Mouse (Mus musculus) MEL (cell line): ENCODE data around the gene Cadm4. TPM values are rescaled to one million over a fixed set of nuclear protein-coding genes. Genes with fewer than 3 reads are reported as not detected.
"Not testable (repeated sequence)": the region's sequence is repeated elsewhere in the genome, so short reads cannot be mapped to it uniquely, and the experiment has no call there.

Experiments
- DNase-seq: peaks from one replicate; pipeline ENCODE4 v3.0.0; 2011; ENCODE audit warnings: low read depth, low spot score
- H3K27ac ChIP-seq: 2 replicates; pipeline ENCODE4 v1.5.1; 2012; ENCODE audit warnings: low read depth, mild to moderate bottlenecking, control low read depth, low read length, moderate library complexity; ENCODE audit not compliant: control insufficient read depth
- H3K27me3 ChIP-seq, 2 experiments: fragments of 150-350 bp in 1 of 2; sonication (generic) in 1 of 2; 2 replicates each; pipeline ENCODE4 v1.6.1; 2012; ENCODE audit warnings: low read length in 2 of 2, mild to moderate bottlenecking in 2 of 2, improper control_type of control experiment in 1 of 2, moderate library complexity in 1 of 2; ENCODE audit not compliant: insufficient read depth in 2 of 2, control insufficient read depth in 1 of 2
- H3K36me3 ChIP-seq, 2 experiments: 2 replicates each; pipeline ENCODE4 v1.6.1; 2012 to 2014; ENCODE audit warnings: low read length in 2 of 2, improper control_type of control experiment in 1 of 2, inconsistent platforms in 1 of 2, mild to moderate bottlenecking in 1 of 2; ENCODE audit not compliant: insufficient read depth in 2 of 2, control insufficient read depth in 1 of 2
- H3K4me1 ChIP-seq, 2 experiments: fragments of 150-350 bp in 1 of 2; sonication (generic) in 1 of 2; 2 replicates each; pipeline ENCODE4 v1.6.1; 2012; ENCODE audit warnings: low read length in 2 of 2, improper control_type of control experiment in 1 of 2, mild to moderate bottlenecking in 1 of 2; ENCODE audit not compliant: insufficient read depth in 2 of 2, control insufficient read depth in 1 of 2
- H3K4me3 ChIP-seq, 2 experiments: fragments of 150-350 bp in 1 of 2; sonication (generic) in 1 of 2; 2 replicates each; pipeline ENCODE4 v1.5.1; 2012; ENCODE audit warnings: low read depth in 2 of 2, low read length in 2 of 2, mild to moderate bottlenecking in 2 of 2, moderate library complexity in 2 of 2, control low read depth in 1 of 2, improper control_type of control experiment in 1 of 2; ENCODE audit not compliant: control insufficient read depth in 1 of 2, insufficient read depth in 1 of 2
- H3K79me2 ChIP-seq: 2 replicates; pipeline ENCODE4 v1.6.1; 2012; ENCODE audit warnings: mild to moderate bottlenecking, low read length, moderate library complexity; ENCODE audit not compliant: control insufficient read depth, poor library complexity, insufficient read depth
- H3K9ac ChIP-seq: 2 replicates; pipeline ENCODE4 v1.6.1; 2012; ENCODE audit warnings: low read depth, mild to moderate bottlenecking, control low read depth, low read length, moderate library complexity; ENCODE audit not compliant: control insufficient read depth, poor library complexity, severe bottlenecking
- H3K9me3 ChIP-seq: fragments of 150-350 bp; sonication (generic); replicated peaks from 2 replicates; pipeline ENCODE4 v1.6.1; 2012; ENCODE audit warnings: mild to moderate bottlenecking, low read length, improper control_type of control experiment, moderate library complexity; ENCODE audit not compliant: insufficient read depth
- CHD1 ChIP-seq: IDR thresholded peaks from 2 replicates; pipeline ENCODE4 v1.6.1; 2012; ENCODE audit warnings: low read depth, mild to moderate bottlenecking, inconsistent platforms, low read length, improper control_type of control experiment
- CHD2 ChIP-seq: IDR thresholded peaks from 2 replicates; pipeline ENCODE4 v1.6.1; 2011; ENCODE audit warnings: low read length, improper control_type of control experiment
- CTCF ChIP-seq, 3 experiments: IDR thresholded peaks in 2 of 3; conservative IDR thresholded peaks in 1 of 3; 2 replicates each; pipeline ENCODE4 v1.5.1; 2011 to 2012; ENCODE audit warnings: low read length in 3 of 3, low read depth in 2 of 3, mild to moderate bottlenecking in 2 of 3, improper control_type of control experiment in 1 of 3, inconsistent platforms in 1 of 3, mixed read lengths in 1 of 3, moderate library complexity in 1 of 3; ENCODE audit not compliant: control insufficient read depth in 1 of 3, insufficient read depth in 1 of 3, poor library complexity in 1 of 3, severe bottlenecking in 1 of 3
- E2F4 ChIP-seq: IDR thresholded peaks from 2 replicates; pipeline ENCODE4 v1.6.1; 2011; ENCODE audit warnings: low read depth, low read length, improper control_type of control experiment, borderline replicate concordance
- EP300 ChIP-seq, 2 experiments: IDR thresholded peaks; 2 replicates each; pipeline ENCODE4 v1.6.1; 2011; ENCODE audit warnings: improper control_type of control experiment in 2 of 2, low read length in 2 of 2, low read depth in 1 of 2, mild to moderate bottlenecking in 1 of 2
- ETS1 ChIP-seq: IDR thresholded peaks from 2 replicates; pipeline ENCODE4 v1.6.1; 2012; ENCODE audit warnings: low read depth, mild to moderate bottlenecking, inconsistent platforms, low read length, improper control_type of control experiment, moderate library complexity
- GABPA ChIP-seq: IDR thresholded peaks from 2 replicates; pipeline ENCODE4 v1.6.1; 2012; ENCODE audit warnings: low read depth, mild to moderate bottlenecking, inconsistent platforms, low read length, improper control_type of control experiment, moderate library complexity
- HCFC1 ChIP-seq: IDR thresholded peaks from 2 replicates; pipeline ENCODE4 v1.6.1; 2012; ENCODE audit warnings: low read depth, mild to moderate bottlenecking, inconsistent platforms, low read length, improper control_type of control experiment, moderate library complexity
- MAFK ChIP-seq: IDR thresholded peaks from 2 replicates; pipeline ENCODE4 v1.6.1; 2011; ENCODE audit warnings: low read depth, mild to moderate bottlenecking, low read length, improper control_type of control experiment, borderline replicate concordance
- MAZ ChIP-seq: IDR thresholded peaks from 2 replicates; pipeline ENCODE4 v1.6.1; 2012; ENCODE audit warnings: low read depth, mild to moderate bottlenecking, inconsistent platforms, low read length, improper control_type of control experiment
- MXI1 ChIP-seq: IDR thresholded peaks from 2 replicates; pipeline ENCODE4 v1.6.1; 2011; ENCODE audit warnings: mild to moderate bottlenecking, low read depth, low read length, improper control_type of control experiment
- NELFE ChIP-seq: IDR thresholded peaks from 2 replicates; pipeline ENCODE4 v1.6.1; 2011; ENCODE audit warnings: low read depth, low read length, improper control_type of control experiment
- NRF1 ChIP-seq: IDR thresholded peaks from 2 replicates; pipeline ENCODE4 v1.6.1; 2014; ENCODE audit warnings: low read depth, mild to moderate bottlenecking, inconsistent platforms, low read length, improper control_type of control experiment, moderate library complexity; ENCODE audit not compliant: poor library complexity, insufficient read depth, severe bottlenecking
- POLR2A ChIP-seq, 2 experiments: IDR thresholded peaks; 2 replicates each; pipeline ENCODE4 v1.6.1; 2011 to 2012; ENCODE audit warnings: low read length in 2 of 2, mild to moderate bottlenecking in 2 of 2, control low read depth in 1 of 2, improper control_type of control experiment in 1 of 2, low read depth in 1 of 2, moderate library complexity in 1 of 2; ENCODE audit not compliant: control insufficient read depth in 1 of 2, insufficient read depth in 1 of 2, poor library complexity in 1 of 2
- POLR2AphosphoS5 ChIP-seq: IDR thresholded peaks from 2 replicates; pipeline ENCODE4 v1.6.1; 2012; ENCODE audit warnings: low read depth, borderline replicate concordance, mild to moderate bottlenecking, inconsistent platforms, low read length, moderate library complexity, mixed read lengths
- RAD21 ChIP-seq: IDR thresholded peaks from 2 replicates; pipeline ENCODE4 v1.6.1; 2011; ENCODE audit warnings: mild to moderate bottlenecking, low read depth, low read length, improper control_type of control experiment
- RCOR1 ChIP-seq: IDR thresholded peaks from 2 replicates; pipeline ENCODE4 v1.6.1; 2012; ENCODE audit warnings: low read depth, mild to moderate bottlenecking, inconsistent platforms, low read length, improper control_type of control experiment
- SMC3 ChIP-seq: IDR thresholded peaks from 2 replicates; pipeline ENCODE4 v1.6.1; 2011; ENCODE audit warnings: low read depth, low read length, improper control_type of control experiment
- USF2 ChIP-seq, 2 experiments: IDR thresholded peaks; 2 replicates each; pipeline ENCODE4 v1.6.1; 2011 to 2012; ENCODE audit warnings: improper control_type of control experiment in 2 of 2, low read length in 2 of 2, borderline replicate concordance in 1 of 2, inconsistent platforms in 1 of 2, low read depth in 1 of 2, mild to moderate bottlenecking in 1 of 2; ENCODE audit not compliant: insufficient read depth in 1 of 2
- ZC3H11A ChIP-seq: IDR thresholded peaks from 2 replicates; pipeline ENCODE4 v1.6.1; 2012; ENCODE audit warnings: low read depth, mild to moderate bottlenecking, inconsistent platforms, low read length, improper control_type of control experiment
- ZKSCAN1 ChIP-seq: IDR thresholded peaks from 2 replicates; pipeline ENCODE4 v1.6.1; 2012; ENCODE audit warnings: low read depth, mild to moderate bottlenecking, inconsistent platforms, low read length, improper control_type of control experiment, moderate library complexity
- polyA plus RNA-seq, 2 experiments: library from polyadenylated mRNA; stranded (reverse) in 1 of 2; unstranded in 1 of 2; fragments of >175 nt in 1 of 2; fragments of >200 nt in 1 of 2; gene quantifications; 2 replicates each; pipeline versions ENCODE4 v1.2.1 to v1.2.4; 2012; ENCODE audit warnings: low replicate concordance in 2 of 2, low read depth in 1 of 2; ENCODE audit not compliant: insufficient read length in 2 of 2, insufficient read depth in 1 of 2, missing spikeins in 1 of 2
- total RNA-seq: library from RNA; depleted of rRNA; stranded (reverse); fragments of 300-350 nt; gene quantifications from 2 replicates; pipeline ENCODE4 v1.2.3, GENCODE M21; 2012

Cadm4 gene
- total and polyA plus RNA-seq, 3 experiments, result 0.12 to 0.38 TPM; not detected in 1

GRCm38 (mm10) chr7:24519130-24519529 is 37.3 kb downstream of the Cadm4 start:
- no peaks in the 10 kb centered on the region for H3K27me3 ChIP-seq
- no peak for TF ChIP-seq GABPA
- no peak for TF ChIP-seq USF2 (IDR thresholded peaks at IDR 0.05; ENCODE audit: borderline replicate concordance in 1 of 2, insufficient read depth in 1 of 2, low read depth in 1 of 2, low read length in 2 of 2)
- TF ChIP-seq E2F4, result no peak
- TF ChIP-seq EP300 (IDR thresholded peaks at IDR 0.05; ENCODE audit: low read depth in 1 of 2, low read length in 2 of 2), result no peak
- no peak for TF ChIP-seq MAFK
- no peak for TF ChIP-seq SMC3
- no peak for TF ChIP-seq RAD21
- no peaks in the 10 kb centered on the region for H3K4me1 ChIP-seq
- no peaks in the 10 kb centered on the region for H3K9me3 ChIP-seq
- no peak overlapping the region for H3K4me3 ChIP-seq
- no peak overlapping the region for H3K9ac ChIP-seq
- DNase-seq, result no peak
- no peaks in the 10 kb centered on the region for H3K36me3 ChIP-seq
- H3K27ac ChIP-seq, result no peak overlapping the region
- H3K79me2 ChIP-seq, result no peaks in the 10 kb centered on the region

GRCm38 (mm10) chr7:24520054-24520453 is 38.2 kb downstream of the Cadm4 start:
- not testable (repeated sequence) for H3K9me3 ChIP-seq, H3K27ac ChIP-seq, H3K27me3 ChIP-seq, H3K79me2 ChIP-seq, H3K9ac ChIP-seq, H3K4me3 ChIP-seq, DNase-seq, H3K4me1 ChIP-seq, H3K36me3 ChIP-seq

GRCm38 (mm10) chr7:24522805-24523204 is 41.0 kb downstream of the Cadm4 start:
- no peak for TF ChIP-seq CTCF (IDR thresholded peaks at IDR 0.05 in 2 of 3, conservative IDR thresholded peaks at IDR 0.05 in 1 of 3; ENCODE audit: control insufficient read depth in 1 of 3, insufficient read depth in 1 of 3, low read depth in 2 of 3, low read length in 3 of 3, poor library complexity in 1 of 3, severe bottlenecking in 1 of 3)
- TF ChIP-seq MAZ, result no peak
- TF ChIP-seq NELFE, result no peak
- no peak for TF ChIP-seq CHD1
- TF ChIP-seq RCOR1, result no peak
- TF ChIP-seq SMC3, result no peak
- no peak for TF ChIP-seq CHD2
- no peak for TF ChIP-seq NRF1
- TF ChIP-seq POLR2AphosphoS5, result no peak
- TF ChIP-seq HCFC1, result no peak
- no peak for TF ChIP-seq ZKSCAN1
- no peak for TF ChIP-seq MXI1
- TF ChIP-seq RAD21, result no peak
- no peak for TF ChIP-seq ETS1
- TF ChIP-seq POLR2A (IDR thresholded peaks at IDR 0.05; ENCODE audit: control insufficient read depth in 1 of 2, insufficient read depth in 1 of 2, low read depth in 1 of 2, low read length in 2 of 2, poor library complexity in 1 of 2), result no peak
- no peak for TF ChIP-seq EP300 (IDR thresholded peaks at IDR 0.05; ENCODE audit: low read depth in 1 of 2, low read length in 2 of 2)
- no peak for TF ChIP-seq ZC3H11A
- Histone ChIP-seq H3K36me3 (no peaks in the 10 kb centered on the region), H3K4me1 (0 out of 4 replicates have a peak, but pooled peaks cover 0 to 2% of the 10 kb centered on the region in 2 experiments), H3K79me2 (no peaks in the 10 kb centered on the region), H3K27me3 (peaks cover 0 to 2% of the 10 kb centered on the region in 2 experiments; a peak in 1 of 4 replicates), H3K9ac (no peak overlapping the region), H3K4me3 (no peak overlapping the region), H3K27ac (no peak overlapping the region), H3K9me3 (no peaks in the 10 kb centered on the region)
- DNase-seq, result no peak
